Mouse (Mus musculus): ENCODE measurements around the gene Pamr1. TPM values are rescaled to one million over a fixed set of nuclear protein-coding genes. Genes with fewer than 3 reads are reported as not detected.
A peak's percentile ranks its signal among the peaks of the same experiment; 100 is the strongest.

The Pamr1 gene
- polyA plus RNA-seq, 1 experiment from 2014 or later, result 28.7 TPM

DNA sequence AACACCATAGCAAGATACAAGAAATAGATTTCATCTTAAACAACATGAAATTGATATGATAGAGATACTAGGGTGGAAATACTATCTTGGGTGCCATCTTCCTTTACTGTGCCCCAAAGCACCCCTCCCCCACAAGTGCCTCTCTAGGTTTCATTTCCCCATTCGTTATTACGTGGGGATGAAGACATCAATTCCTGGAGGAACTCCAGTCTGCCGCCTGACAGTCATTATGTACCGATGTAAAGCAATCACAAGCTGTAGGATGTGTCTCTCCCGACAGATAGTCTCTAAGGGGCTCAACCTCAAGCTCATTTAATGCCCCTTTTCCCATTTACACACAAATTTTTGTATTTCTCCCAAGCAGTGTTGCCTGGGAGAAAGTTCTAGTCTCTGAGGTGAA, 88.3 kb downstream of the Pamr1 start:
- ATAC-seq (replicated peaks; ENCODE audit: low FRiP score, low read depth) (no peak), DNase-seq (ENCODE audit: low spot score) (no peak)
- H3K4me2 ChIP-seq (ENCODE audit: low read length), result no peak overlapping the region
- H3K4me1 ChIP-seq (replicated peaks; ENCODE audit: insufficient read depth, low read length), result no peaks in the 10 kb centered on the region
- TF ChIP-seq CTCF (IDR thresholded peaks at IDR 0.05; ENCODE audit: low read depth), result no peak
- no peaks in the 10 kb centered on the region for H3K9me3 ChIP-seq (replicated peaks; ENCODE audit: low read length)
- no peaks in the 10 kb centered on the region for H3K36me3 ChIP-seq (ENCODE audit: insufficient read depth, low read length)
- 48% methylated on average over 5 of the region's 5 CpGs for WGBS
- no peaks in the 10 kb centered on the region for H3K27me3 ChIP-seq (ENCODE audit: insufficient read depth, low read length)
- no peak overlapping the region for H3K9ac ChIP-seq (ENCODE audit: low read depth, low read length)
- no peak overlapping the region for H3K27ac ChIP-seq
- no peak overlapping the region for H3K4me3 ChIP-seq (replicated peaks; ENCODE audit: low read depth, low read length)

DNA sequence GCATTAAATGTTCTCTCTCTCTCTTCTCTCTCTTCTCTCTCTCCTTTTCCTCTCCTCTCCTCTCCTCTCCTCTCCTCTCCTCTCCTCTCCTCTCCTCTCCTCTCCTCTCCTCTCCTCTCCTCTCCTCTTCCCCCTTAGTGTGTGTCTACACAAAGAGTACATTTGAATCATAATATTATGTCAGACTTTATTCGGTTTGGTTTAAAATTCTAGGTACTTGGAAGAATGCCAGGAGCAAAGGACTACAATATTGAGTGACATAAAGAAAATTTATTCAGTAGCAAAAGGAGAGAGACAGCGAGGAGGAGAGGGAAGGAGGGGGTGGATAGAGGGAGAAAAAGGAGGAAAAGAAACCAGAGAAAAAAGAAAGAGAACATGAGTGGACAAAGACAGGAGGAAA, 88.9 kb downstream of the Pamr1 start:
- 49% methylated on average over 2 of the region's 2 CpGs for WGBS
- no peak for ATAC-seq (replicated peaks; ENCODE audit: low FRiP score, low read depth)

DNA sequence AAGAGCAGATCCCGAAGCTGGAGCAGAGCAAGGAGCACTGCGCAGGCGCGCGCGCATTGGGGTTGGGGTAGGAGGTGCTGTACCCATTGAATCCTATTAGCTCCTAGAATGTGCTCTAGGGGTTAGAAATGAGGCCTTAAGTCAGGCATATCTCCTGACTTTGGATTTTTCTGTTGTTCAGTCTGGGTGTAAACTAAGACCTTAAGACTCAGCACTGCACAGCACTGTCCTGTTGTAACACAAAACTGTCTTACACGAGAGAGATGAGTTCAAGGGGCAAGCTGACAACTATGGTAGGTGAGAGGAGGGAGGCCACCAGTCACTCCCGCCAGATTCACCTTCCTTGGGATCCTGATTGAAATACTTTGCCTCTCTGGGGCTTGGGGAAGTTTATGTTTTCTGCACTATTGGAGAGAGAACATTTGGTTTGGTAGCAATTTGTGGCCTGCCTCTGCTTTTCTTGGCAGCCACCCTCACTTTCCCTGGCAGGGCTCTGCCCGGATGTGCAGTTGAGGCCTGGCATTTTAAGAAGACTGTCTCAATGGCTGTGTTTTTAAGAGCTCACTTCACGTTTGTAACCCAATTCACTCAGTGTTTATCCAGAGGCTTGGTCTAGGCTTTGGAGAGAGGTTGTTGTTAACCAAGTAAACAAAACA, 99.2 kb downstream of the Pamr1 start:
- no peak overlapping the region for H3K9ac ChIP-seq (ENCODE audit: low read depth, low read length)
- H3K4me2 ChIP-seq (ENCODE audit: low read length), result no peak overlapping the region
- DNase-seq (ENCODE audit: low spot score), result no peak
- no peak for ATAC-seq (replicated peaks; ENCODE audit: low FRiP score, low read depth)
- no peak for TF ChIP-seq CTCF (IDR thresholded peaks at IDR 0.05; ENCODE audit: low read depth)
- no peaks in the 10 kb centered on the region for H3K9me3 ChIP-seq (replicated peaks; ENCODE audit: low read length)
- H3K4me1 ChIP-seq (replicated peaks; ENCODE audit: insufficient read depth, low read length), result no peaks in the 10 kb centered on the region
- H3K27me3 ChIP-seq (ENCODE audit: insufficient read depth, low read length), result no peaks in the 10 kb centered on the region
- no peak overlapping the region for H3K4me3 ChIP-seq (replicated peaks; ENCODE audit: low read depth, low read length)
- H3K36me3 ChIP-seq (ENCODE audit: insufficient read depth, low read length), result no peaks in the 10 kb centered on the region
- 69% methylated on average over 10 of the region's 10 CpGs for WGBS
- no peak overlapping the region for H3K27ac ChIP-seq

More for the DNA sequence above, 88.9 kb downstream of the Pamr1 start:
- Histone ChIP-seq H3K27ac (no peak overlapping the region), H3K4me1 (replicated peaks; ENCODE audit: insufficient read depth, low read length) (no peaks in the 10 kb centered on the region), H3K4me3 (replicated peaks; ENCODE audit: low read depth, low read length) (no peak overlapping the region), H3K36me3 (ENCODE audit: insufficient read depth, low read length) (no peaks in the 10 kb centered on the region), H3K27me3 (ENCODE audit: insufficient read depth, low read length) (no peaks in the 10 kb centered on the region), H3K9ac (ENCODE audit: low read depth, low read length) (no peak overlapping the region), H3K4me2 (ENCODE audit: low read length) (no peak overlapping the region), H3K9me3 (replicated peaks; ENCODE audit: low read length) (no peaks in the 10 kb centered on the region)
- no peak for TF ChIP-seq CTCF (IDR thresholded peaks at IDR 0.05; ENCODE audit: low read depth)
- no peak for DNase-seq (ENCODE audit: low spot score)

DNA sequence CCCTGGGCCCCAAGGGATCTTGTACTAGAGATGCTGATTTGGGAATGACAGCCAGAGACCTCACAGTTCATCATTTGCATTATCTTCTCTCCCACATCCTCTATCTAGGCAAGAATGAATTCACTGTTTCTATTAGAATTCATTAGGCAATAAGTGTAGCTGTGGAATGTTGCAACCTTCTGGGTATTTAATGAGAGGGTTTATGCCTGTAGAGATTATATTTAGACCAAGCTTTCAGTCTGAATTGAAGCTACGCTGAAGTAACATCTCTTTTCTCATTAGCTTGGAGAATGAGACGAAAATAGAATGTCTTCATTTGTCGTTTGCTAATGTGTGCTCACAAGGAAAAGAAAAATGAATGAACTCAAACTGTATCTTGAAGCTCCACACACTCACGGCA, 100.5 kb downstream of the Pamr1 start:
- ATAC-seq (replicated peaks; ENCODE audit: low FRiP score, low read depth) (no peak), DNase-seq (ENCODE audit: low spot score) (no peak)
- Histone ChIP-seq H3K4me2 (ENCODE audit: low read length) (no peak overlapping the region), H3K36me3 (ENCODE audit: insufficient read depth, low read length) (no peaks in the 10 kb centered on the region), H3K27ac (no peak overlapping the region), H3K27me3 (ENCODE audit: insufficient read depth, low read length) (no peaks in the 10 kb centered on the region), H3K9ac (ENCODE audit: low read depth, low read length) (no peak overlapping the region), H3K9me3 (replicated peaks; ENCODE audit: low read length) (no peaks in the 10 kb centered on the region), H3K4me1 (replicated peaks; ENCODE audit: insufficient read depth, low read length) (no peaks in the 10 kb centered on the region), H3K4me3 (replicated peaks; ENCODE audit: low read depth, low read length) (no peak overlapping the region)
- no peak for TF ChIP-seq CTCF (IDR thresholded peaks at IDR 0.05; ENCODE audit: low read depth)
- 80% methylated on average over 4 of the region's 4 CpGs for WGBS

DNA sequence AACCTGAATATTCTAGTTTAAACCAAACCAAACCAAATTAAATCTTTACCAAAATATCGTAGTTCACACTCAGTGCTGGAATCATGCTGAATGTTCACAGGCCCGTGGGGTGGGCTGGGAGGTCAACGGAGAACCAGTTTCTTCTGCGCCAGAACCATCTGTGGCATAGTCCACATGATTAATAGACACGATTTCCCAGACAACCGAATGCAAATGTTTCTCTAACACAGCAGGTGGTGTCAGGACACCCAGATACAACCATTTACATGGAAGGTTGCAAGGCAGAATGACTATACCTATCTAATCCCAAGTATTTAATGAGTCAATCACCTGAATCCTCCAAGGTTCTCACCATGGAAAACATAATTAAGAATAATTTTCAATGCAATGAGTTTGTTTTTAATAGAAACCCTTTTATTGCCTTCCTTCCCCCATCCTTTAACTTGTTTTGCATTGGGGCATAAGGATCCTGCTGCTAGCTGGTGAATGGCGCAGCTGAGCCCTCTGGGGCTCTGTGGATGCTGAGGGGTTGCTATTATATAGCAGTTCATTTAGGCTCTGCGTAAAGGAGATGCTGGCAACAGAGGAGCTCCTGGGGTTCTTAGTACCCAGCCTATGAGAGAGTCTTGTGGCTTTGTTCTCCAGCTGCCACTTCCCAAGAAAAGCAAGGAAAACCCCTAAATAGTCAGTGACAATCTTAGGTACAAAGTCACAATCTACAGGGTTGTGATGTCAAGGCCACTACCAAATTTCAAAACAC, 106.3 kb downstream of the Pamr1 start:
- Histone ChIP-seq H3K27ac (no peak overlapping the region), H3K27me3 (ENCODE audit: insufficient read depth, low read length) (peaks cover 22% of the 10 kb centered on the region), H3K4me2 (ENCODE audit: low read length) (no peak overlapping the region), H3K9ac (ENCODE audit: low read depth, low read length) (no peak overlapping the region), H3K4me3 (replicated peaks; ENCODE audit: low read depth, low read length) (no peak overlapping the region), H3K36me3 (ENCODE audit: insufficient read depth, low read length) (no peaks in the 10 kb centered on the region), H3K4me1 (replicated peaks; ENCODE audit: insufficient read depth, low read length) (0 out of 2 replicates have a peak, but pooled peaks cover 2% of the 10 kb centered on the region), H3K9me3 (replicated peaks; ENCODE audit: low read length) (no peaks in the 10 kb centered on the region)
- no peak for ATAC-seq (replicated peaks; ENCODE audit: low FRiP score, low read depth)
- DNase-seq (ENCODE audit: low spot score), result no peak
- no peak for TF ChIP-seq CTCF (IDR thresholded peaks at IDR 0.05; ENCODE audit: low read depth)
- WGBS, result 73% methylated on average over 8 of the region's 8 CpGs

DNA sequence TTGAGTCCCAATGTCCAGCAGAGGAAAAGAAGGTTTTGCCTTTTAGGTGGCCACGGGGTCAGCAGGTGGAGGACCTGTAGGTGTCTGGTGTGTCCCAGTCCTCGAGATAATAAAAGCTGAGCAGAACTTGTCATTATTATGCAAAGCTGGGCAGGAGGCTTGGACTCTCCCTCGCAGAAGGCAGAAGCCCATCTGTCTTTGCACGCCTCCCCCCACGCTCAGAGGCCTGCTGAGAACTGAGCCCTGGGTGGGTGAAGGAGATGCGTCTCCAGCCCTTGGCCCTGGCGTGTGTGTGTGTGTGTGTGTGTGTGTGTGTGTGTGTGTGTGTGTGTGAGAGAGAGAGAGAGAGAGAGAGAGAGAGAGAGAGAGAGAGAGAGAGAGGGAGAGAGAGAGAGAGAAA, 107.9 kb downstream of the Pamr1 start:
- Histone ChIP-seq H3K4me3 (replicated peaks; ENCODE audit: low read depth, low read length) (no peak overlapping the region), H3K9me3 (replicated peaks; ENCODE audit: low read length) (no peaks in the 10 kb centered on the region), H3K9ac (ENCODE audit: low read depth, low read length) (no peak overlapping the region), H3K36me3 (ENCODE audit: insufficient read depth, low read length) (no peaks in the 10 kb centered on the region), H3K27ac (no peak overlapping the region), H3K4me2 (ENCODE audit: low read length) (peak overlapping the region; percentile 97; the same call in 1 of the 2 replicates), H3K4me1 (replicated peaks; ENCODE audit: insufficient read depth, low read length) (0 out of 2 replicates have a peak, but pooled peaks cover 2% of the 10 kb centered on the region), H3K27me3 (ENCODE audit: insufficient read depth, low read length) (peaks cover 27% of the 10 kb centered on the region)
- no peak for DNase-seq (ENCODE audit: low spot score)
- no peak for TF ChIP-seq CTCF (IDR thresholded peaks at IDR 0.05; ENCODE audit: low read depth)
- 19% methylated on average over 7 of the region's 7 CpGs for WGBS
- ATAC-seq (replicated peaks; ENCODE audit: low FRiP score, low read depth), result no peak

Measured in kidney, postnatal 0 days (tissue).